ENCODE assay signal across 16 mouse cellular contexts in the genomic region with DNA sequence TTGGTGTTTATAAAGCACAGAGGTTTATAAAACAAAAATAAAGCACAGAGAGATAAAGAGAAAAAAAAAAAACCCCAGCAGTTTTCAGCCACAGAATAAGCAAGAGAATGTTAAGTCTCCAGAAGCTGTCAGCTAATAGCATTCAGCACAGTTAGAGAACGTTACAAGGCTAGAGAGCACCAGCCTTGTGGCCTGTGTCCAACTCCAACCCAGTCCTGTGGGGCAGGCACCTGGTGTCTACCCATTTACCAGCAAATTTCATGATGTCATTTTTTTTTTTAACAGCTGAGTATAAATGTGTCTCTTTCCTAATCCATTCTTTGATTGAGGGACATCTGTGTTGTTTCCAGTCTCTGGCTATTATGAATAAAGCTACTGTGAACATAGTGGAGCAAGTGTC.
"Had no signal": no experiment of that assay in that cellular context is flagged by ENCODE, and none has a peak within 500 bp of the region (broad histone marks: within the 10 kb centered on the region; RNA-seq: fewer than 3 reads in every experiment).

No protein-coding gene starts in this region.

- ATAC-seq: midbrain, embryonic 16.5 days had no signal

- H3K9me3 ChIP-seq: kidney, embryonic 15.5 days; limb, embryonic 12.5 days; midbrain, embryonic 12.5 days had no signal

- H3K4me3 ChIP-seq: kidney, embryonic 15.5 days; left cerebral cortex, adult 2 months; limb, embryonic 12.5 days; megakaryocyte, embryonic 14.5 days; midbrain, embryonic 12.5 days had no signal

- DNase-seq: kidney, adult 18-20 months; kidney, postnatal 14 days; liver; lung, embryonic 14.5 days; lung, postnatal 10 days; right cerebral cortex, postnatal 14 days; thymus, adult 18-20 months; thymus, postnatal 14 days had no signal

- H3K4me1 ChIP-seq: kidney, embryonic 15.5 days; limb, embryonic 12.5 days; megakaryocyte, embryonic 14.5 days had no signal

- H3K27ac ChIP-seq: kidney, embryonic 15.5 days; left cerebral cortex, adult 2 months; limb, embryonic 12.5 days; liver, embryonic 14.5 days; macrophage; midbrain, embryonic 12.5 days had no signal

- H3K9ac ChIP-seq: kidney, embryonic 15.5 days; limb, embryonic 12.5 days; liver, embryonic 14.5 days; lung, embryonic 14.5 days; midbrain, embryonic 12.5 days had no signal

- H3K4me2 ChIP-seq: kidney, embryonic 15.5 days; limb, embryonic 12.5 days; lung, embryonic 14.5 days; midbrain, embryonic 12.5 days had no signal

- H3K27me3 ChIP-seq: kidney, embryonic 15.5 days; limb, embryonic 12.5 days; megakaryocyte, embryonic 14.5 days; midbrain, embryonic 12.5 days had no signal

- H3K36me3 ChIP-seq: kidney, embryonic 15.5 days; limb, embryonic 12.5 days; midbrain, embryonic 12.5 days had no signal
